Mouse (Mus musculus): ENCODE data around the gene Cep19. TPM values are rescaled to one million over a fixed set of nuclear protein-coding genes. Genes with fewer than 3 reads are reported as not detected.
"Not testable (repeated sequence)": the region's sequence is repeated elsewhere in the genome, so short reads cannot be mapped to it uniquely, and the experiment has no call there.

Gene Cep19
- polyA plus RNA-seq, 1 experiment: 13.0 TPM

DNA sequence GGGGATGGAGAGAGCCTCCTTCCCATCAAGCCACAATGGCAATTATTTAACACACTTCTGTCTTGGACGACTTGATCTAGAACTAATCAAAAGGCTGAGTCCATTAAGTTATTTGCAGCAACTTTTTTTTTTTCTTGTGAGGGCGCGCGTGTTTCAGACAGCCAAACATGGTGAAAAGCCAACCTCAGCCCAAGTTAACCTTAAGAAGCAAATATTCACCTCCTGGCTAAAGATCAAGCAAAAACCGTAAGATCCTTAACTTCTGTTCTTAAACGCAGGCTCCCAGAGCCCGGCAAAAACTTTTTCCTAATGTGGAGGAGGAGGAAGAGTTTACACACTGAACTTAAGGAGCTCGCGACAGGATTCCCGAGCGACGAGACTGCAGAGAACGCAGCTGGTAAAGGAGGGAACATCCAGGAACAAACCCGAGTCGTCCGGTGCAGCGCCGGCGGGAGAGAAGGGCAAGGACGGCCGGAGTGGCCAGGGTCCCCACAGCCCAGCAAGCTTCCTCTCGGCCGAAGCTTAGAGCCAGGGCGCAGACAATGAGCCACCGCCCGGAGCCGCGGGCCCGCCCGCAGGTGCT, 21.1 kb upstream of the Cep19 start:
- no peaks in the 10 kb centered on the region for H3K36me3 ChIP-seq (ENCODE audit: control insufficient read depth, insufficient read depth, low read length, poor library complexity, severe bottlenecking)
- H3K4me1 ChIP-seq (ENCODE audit: control insufficient read depth, insufficient read depth, low read length): no peaks in the 10 kb centered on the region
- H3K27ac ChIP-seq (ENCODE audit: insufficient read depth, low read length): peak overlapping the region; percentile 17
- no peak for TF ChIP-seq EP300 (IDR thresholded peaks at IDR 0.05; ENCODE audit: insufficient read depth, low read depth, low read length)
- TF ChIP-seq POLR2A (IDR thresholded peaks at IDR 0.05; ENCODE audit: insufficient read depth, low read length): no peak
- no peak for TF ChIP-seq CTCF (IDR thresholded peaks at IDR 0.05; ENCODE audit: low read depth, low read length)
- no peaks in the 10 kb centered on the region for H3K27me3 ChIP-seq (ENCODE audit: control insufficient read depth, insufficient read depth, low read length, poor library complexity, severe bottlenecking)
- H3K9ac ChIP-seq (ENCODE audit: low read depth, poor library complexity, severe bottlenecking): peak overlapping the region; percentile 95
- H3K9me3 ChIP-seq (replicated peaks; ENCODE audit: control insufficient read depth, insufficient read depth, low read length, poor library complexity, severe bottlenecking): no peaks in the 10 kb centered on the region
- H3K4me3 ChIP-seq (ENCODE audit: low read depth, low read length): peak overlapping the region; percentile 94

GRCm38 (mm10) chr16:32078991-32079511, 20.5 kb upstream of the Cep19 start, which contains the start of gene Pak2:
TSS of gene Pak2 (minus strand) at chr16:32079342.
- TF ChIP-seq EP300 (IDR thresholded peaks at IDR 0.05; ENCODE audit: insufficient read depth, low read depth, low read length) (0 out of 2 replicates have a peak, but pooled peaks have one; percentile 33), CTCF (IDR thresholded peaks at IDR 0.05; ENCODE audit: low read depth, low read length) (no peak), POLR2A (IDR thresholded peaks at IDR 0.05; ENCODE audit: insufficient read depth, low read length) (peak; percentile 41)
- Histone ChIP-seq H3K9me3 (replicated peaks; ENCODE audit: control insufficient read depth, insufficient read depth, low read length, poor library complexity, severe bottlenecking) (no peaks in the 10 kb centered on the region), H3K36me3 (ENCODE audit: control insufficient read depth, insufficient read depth, low read length, poor library complexity, severe bottlenecking) (no peaks in the 10 kb centered on the region), H3K27ac (ENCODE audit: insufficient read depth, low read length) (peak within 1 kb of the TSS; percentile 17), H3K4me3 (ENCODE audit: low read depth, low read length) (peak within 1 kb of the TSS; percentile 94), H3K27me3 (ENCODE audit: control insufficient read depth, insufficient read depth, low read length, poor library complexity, severe bottlenecking) (no peaks in the 10 kb centered on the region), H3K9ac (ENCODE audit: low read depth, poor library complexity, severe bottlenecking) (peak within 1 kb of the TSS; percentile 95), H3K4me1 (ENCODE audit: control insufficient read depth, insufficient read depth, low read length) (no peaks in the 10 kb centered on the region)

DNA sequence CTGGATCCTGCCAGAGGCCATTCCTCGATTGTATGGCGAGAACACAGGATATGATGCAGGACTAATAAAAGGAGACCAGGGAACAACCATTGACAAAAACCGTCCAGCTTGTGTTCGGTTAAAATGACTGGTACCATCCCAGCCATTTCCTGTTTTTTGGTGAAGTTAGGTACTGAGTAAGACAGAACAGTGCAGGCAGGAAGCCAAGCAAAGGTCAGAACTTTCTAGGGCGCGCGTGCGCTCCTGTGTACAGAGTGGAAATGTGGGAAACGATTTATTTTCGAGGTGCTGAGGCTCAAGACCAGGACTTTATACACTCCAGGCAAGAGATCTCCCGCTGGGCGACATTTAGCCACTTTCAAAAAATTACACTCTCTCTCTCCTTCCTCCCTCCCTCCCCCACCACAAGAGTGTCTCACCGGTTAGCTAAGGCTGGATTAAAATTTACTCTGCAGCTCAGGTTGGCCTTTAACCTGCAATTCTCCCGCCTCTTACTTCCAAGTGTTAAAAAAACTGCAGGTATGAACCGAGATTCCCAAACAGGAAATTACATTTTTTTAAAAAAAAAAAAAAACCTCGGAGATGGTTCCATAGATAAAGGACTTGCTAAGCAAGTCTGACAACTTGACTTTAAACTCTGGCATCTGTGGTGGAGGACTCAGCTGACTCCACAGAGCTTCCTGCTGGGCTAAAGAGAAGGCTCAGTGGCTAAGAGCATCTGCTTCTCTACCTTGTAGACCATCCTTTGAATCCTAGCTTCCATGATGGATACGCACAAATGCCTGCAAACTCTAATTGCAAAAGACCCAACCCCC, 11.8 kb upstream of the Cep19 start:
- Histone ChIP-seq H3K36me3 (ENCODE audit: control insufficient read depth, insufficient read depth, low read length, poor library complexity, severe bottlenecking) (peaks cover 21% of the 10 kb centered on the region), H3K9me3 (replicated peaks; ENCODE audit: control insufficient read depth, insufficient read depth, low read length, poor library complexity, severe bottlenecking) (no peaks in the 10 kb centered on the region), H3K27me3 (ENCODE audit: control insufficient read depth, insufficient read depth, low read length, poor library complexity, severe bottlenecking) (no peaks in the 10 kb centered on the region), H3K4me1 (ENCODE audit: control insufficient read depth, insufficient read depth, low read length) (no peaks in the 10 kb centered on the region), H3K27ac (ENCODE audit: insufficient read depth, low read length) (peak overlapping the region; percentile 9; the same call in 1 of the 2 replicates), H3K9ac (ENCODE audit: low read depth, poor library complexity, severe bottlenecking) (no peak overlapping the region), H3K4me3 (ENCODE audit: low read depth, low read length) (no peak overlapping the region)
- TF ChIP-seq POLR2A (IDR thresholded peaks at IDR 0.05; ENCODE audit: insufficient read depth, low read length): no peak
- TF ChIP-seq CTCF (IDR thresholded peaks at IDR 0.05; ENCODE audit: low read depth, low read length): no peak
- no peak for TF ChIP-seq EP300 (IDR thresholded peaks at IDR 0.05; ENCODE audit: insufficient read depth, low read depth, low read length)

- no peak for TF ChIP-seq CTCF (IDR thresholded peaks at IDR 0.05; ENCODE audit: low read depth, low read length)
- no peak for TF ChIP-seq EP300 (IDR thresholded peaks at IDR 0.05; ENCODE audit: insufficient read depth, low read depth, low read length)
- no peak for TF ChIP-seq POLR2A (IDR thresholded peaks at IDR 0.05; ENCODE audit: insufficient read depth, low read length)
- no peak overlapping the region for H3K9ac ChIP-seq (ENCODE audit: low read depth, poor library complexity, severe bottlenecking)
- no peaks in the 10 kb centered on the region for H3K9me3 ChIP-seq (replicated peaks; ENCODE audit: control insufficient read depth, insufficient read depth, low read length, poor library complexity, severe bottlenecking)
- H3K27me3 ChIP-seq (ENCODE audit: control insufficient read depth, insufficient read depth, low read length, poor library complexity, severe bottlenecking): no peaks in the 10 kb centered on the region
- H3K4me1 ChIP-seq (ENCODE audit: control insufficient read depth, insufficient read depth, low read length): no peaks in the 10 kb centered on the region
- H3K4me3 ChIP-seq (ENCODE audit: low read depth, low read length): no peak overlapping the region
- 0 out of 2 replicates have a peak overlapping the region, but pooled peaks have one; percentile 25 for H3K27ac ChIP-seq (ENCODE audit: insufficient read depth, low read length)
- peaks cover 12% of the 10 kb centered on the region for H3K36me3 ChIP-seq (ENCODE audit: control insufficient read depth, insufficient read depth, low read length, poor library complexity, severe bottlenecking)
Observed at GRCm38 (mm10) chr16:32091466-32091865, 8.1 kb upstream of the Cep19 start.

- H3K9ac ChIP-seq (ENCODE audit: low read depth, poor library complexity, severe bottlenecking); H3K4me1 ChIP-seq (ENCODE audit: control insufficient read depth, insufficient read depth, low read length); H3K27ac ChIP-seq (ENCODE audit: insufficient read depth, low read length); H3K27me3 ChIP-seq (ENCODE audit: control insufficient read depth, insufficient read depth, low read length, poor library complexity, severe bottlenecking); H3K4me3 ChIP-seq (ENCODE audit: low read depth, low read length); H3K36me3 ChIP-seq (ENCODE audit: control insufficient read depth, insufficient read depth, low read length, poor library complexity, severe bottlenecking); H3K9me3 ChIP-seq (replicated peaks; ENCODE audit: control insufficient read depth, insufficient read depth, low read length, poor library complexity, severe bottlenecking): not testable (repeated sequence)
Observed at GRCm38 (mm10) chr16:32097757-32098156, 1.8 kb upstream of the Cep19 start.
